Mouse (Mus musculus): ENCODE data around the gene Fut8. TPM values are rescaled to one million over a fixed set of nuclear protein-coding genes. Genes with fewer than 3 reads are reported as not detected.
A peak's percentile ranks its signal among the peaks of the same experiment; 100 is the strongest.

Fut8 gene
- 24.6 and 26.0 TPM in 2 replicates for polyA plus RNA-seq (2016; fragmentation: Nextera tagmentation; extraction: Ambion mirVana)

GRCm38 (mm10) chr12:77237950-77238530 lies at the start of gene Fut8:
TSS of gene Fut8 (plus strand) at chr12:77238125.
- under 1% methylated on average over 46 of the region's 46 CpGs for WGBS
- Histone ChIP-seq H3K36me3 (replicated peaks) (no peaks in the 10 kb centered on the region), H3K4me3 (peak within 1 kb of the TSS; percentile 92), H3K4me1 (peaks cover 14% of the 10 kb centered on the region), H3K27me3 (replicated peaks; ENCODE audit: low read depth, poor library complexity, severe bottlenecking) (0 out of 2 replicates have a peak, but pooled peaks cover 4% of the 10 kb centered on the region), H3K9me3 (no peaks in the 10 kb centered on the region), H3K27ac (replicated peaks) (peak within 1 kb of the TSS; percentile 97)
- peak; percentile 93 for DNase-seq (ENCODE audit: low spot score)

GRCm38 (mm10) chr12:77189161-77189560 lies 48.8 kb upstream of the Fut8 start:
- H3K4me3 ChIP-seq: no peak overlapping the region
- no peak overlapping the region for H3K27ac ChIP-seq (replicated peaks)
- WGBS: 53% methylated on average over 4 of the region's 4 CpGs
- peaks cover 14% of the 10 kb centered on the region for H3K4me1 ChIP-seq
- no peak for DNase-seq (ENCODE audit: low spot score)
- H3K9me3 ChIP-seq: no peaks in the 10 kb centered on the region
- H3K27me3 ChIP-seq (replicated peaks; ENCODE audit: low read depth, poor library complexity, severe bottlenecking): no peaks in the 10 kb centered on the region
- no peaks in the 10 kb centered on the region for H3K36me3 ChIP-seq (replicated peaks)

- no peak for DNase-seq (ENCODE audit: low spot score)
- H3K4me1 ChIP-seq: peaks cover 14% of the 10 kb centered on the region
- WGBS: 92% methylated on average over 3 of the region's 3 CpGs
- H3K36me3 ChIP-seq (replicated peaks): no peaks in the 10 kb centered on the region
- no peaks in the 10 kb centered on the region for H3K9me3 ChIP-seq
- no peak overlapping the region for H3K4me3 ChIP-seq
- no peak overlapping the region for H3K27ac ChIP-seq (replicated peaks)
- H3K27me3 ChIP-seq (replicated peaks; ENCODE audit: low read depth, poor library complexity, severe bottlenecking): no peaks in the 10 kb centered on the region
These were observed 47.9 kb upstream of the Fut8 start for GRCm38 (mm10) chr12:77189933-77190446.

- Histone ChIP-seq H3K27me3 (replicated peaks; ENCODE audit: low read depth, poor library complexity, severe bottlenecking) (no peaks in the 10 kb centered on the region), H3K4me1 (peaks cover 14% of the 10 kb centered on the region), H3K9me3 (no peaks in the 10 kb centered on the region), H3K4me3 (no peak overlapping the region), H3K36me3 (replicated peaks) (no peaks in the 10 kb centered on the region), H3K27ac (replicated peaks) (no peak overlapping the region)
- DNase-seq (ENCODE audit: low spot score): no peak
- 91% methylated on average over 9 of the region's 9 CpGs for WGBS
These were observed 46.2 kb upstream of the Fut8 start for GRCm38 (mm10) chr12:77191478-77192271.

- WGBS: 91% methylated on average over 3 of the region's 3 CpGs
- Histone ChIP-seq H3K4me3 (no peak overlapping the region), H3K27ac (replicated peaks) (no peak overlapping the region), H3K27me3 (replicated peaks; ENCODE audit: low read depth, poor library complexity, severe bottlenecking) (no peaks in the 10 kb centered on the region), H3K9me3 (no peaks in the 10 kb centered on the region), H3K4me1 (peaks cover 14% of the 10 kb centered on the region), H3K36me3 (replicated peaks) (no peaks in the 10 kb centered on the region)
- DNase-seq (ENCODE audit: low spot score): no peak
These were observed 45.2 kb upstream of the Fut8 start for GRCm38 (mm10) chr12:77192714-77193113.

GRCm38 (mm10) chr12:77193225-77193716 lies 44.7 kb upstream of the Fut8 start:
- H3K27ac ChIP-seq (replicated peaks): no peak overlapping the region
- no peaks in the 10 kb centered on the region for H3K36me3 ChIP-seq (replicated peaks)
- H3K9me3 ChIP-seq: no peaks in the 10 kb centered on the region
- H3K4me1 ChIP-seq: peaks cover 14% of the 10 kb centered on the region
- WGBS: 83% methylated on average over 4 of the region's 4 CpGs
- no peaks in the 10 kb centered on the region for H3K27me3 ChIP-seq (replicated peaks; ENCODE audit: low read depth, poor library complexity, severe bottlenecking)
- no peak for DNase-seq (ENCODE audit: low spot score)
- no peak overlapping the region for H3K4me3 ChIP-seq

GRCm38 (mm10) chr12:77195044-77195443 lies 42.9 kb upstream of the Fut8 start:
- 73% methylated on average over 2 of the region's 2 CpGs for WGBS
- Histone ChIP-seq H3K4me3 (no peak overlapping the region), H3K4me1 (peaks cover 6% of the 10 kb centered on the region; the same call in 1 of the 2 replicates), H3K36me3 (replicated peaks) (no peaks in the 10 kb centered on the region), H3K27ac (replicated peaks) (no peak overlapping the region), H3K9me3 (no peaks in the 10 kb centered on the region), H3K27me3 (replicated peaks; ENCODE audit: low read depth, poor library complexity, severe bottlenecking) (no peaks in the 10 kb centered on the region)
- DNase-seq (ENCODE audit: low spot score): no peak

GRCm38 (mm10) chr12:77196529-77197095 lies 41.3 kb upstream of the Fut8 start:
- Histone ChIP-seq H3K36me3 (replicated peaks) (no peaks in the 10 kb centered on the region), H3K4me1 (0 out of 2 replicates have a peak, but pooled peaks cover 2% of the 10 kb centered on the region), H3K27ac (replicated peaks) (no peak overlapping the region), H3K4me3 (no peak overlapping the region), H3K27me3 (replicated peaks; ENCODE audit: low read depth, poor library complexity, severe bottlenecking) (no peaks in the 10 kb centered on the region), H3K9me3 (no peaks in the 10 kb centered on the region)
- DNase-seq (ENCODE audit: low spot score): no peak
- 98% methylated on average over 2 of the region's 2 CpGs for WGBS

GRCm38 (mm10) chr12:77197121-77197599 lies 40.8 kb upstream of the Fut8 start:
- H3K36me3 ChIP-seq (replicated peaks): no peaks in the 10 kb centered on the region
- no peaks in the 10 kb centered on the region for H3K9me3 ChIP-seq
- H3K4me3 ChIP-seq: no peak overlapping the region
- no peak overlapping the region for H3K27ac ChIP-seq (replicated peaks)
- WGBS: 73% methylated on average over 7 of the region's 7 CpGs
- no peak for DNase-seq (ENCODE audit: low spot score)
- H3K4me1 ChIP-seq: 0 out of 2 replicates have a peak, but pooled peaks cover 2% of the 10 kb centered on the region
- H3K27me3 ChIP-seq (replicated peaks; ENCODE audit: low read depth, poor library complexity, severe bottlenecking): no peaks in the 10 kb centered on the region

- Histone ChIP-seq H3K27me3 (replicated peaks; ENCODE audit: low read depth, poor library complexity, severe bottlenecking) (no peaks in the 10 kb centered on the region), H3K9me3 (no peaks in the 10 kb centered on the region), H3K4me3 (no peak overlapping the region), H3K27ac (replicated peaks) (no peak overlapping the region), H3K4me1 (0 out of 2 replicates have a peak, but pooled peaks cover 2% of the 10 kb centered on the region), H3K36me3 (replicated peaks) (no peaks in the 10 kb centered on the region)
- 92% methylated on average over 4 of the region's 4 CpGs for WGBS
- DNase-seq (ENCODE audit: low spot score): no peak
These were observed 39.7 kb upstream of the Fut8 start for GRCm38 (mm10) chr12:77198253-77198652.

- no peak overlapping the region for H3K4me3 ChIP-seq
- no peaks in the 10 kb centered on the region for H3K9me3 ChIP-seq
- DNase-seq (ENCODE audit: low spot score): no peak
- no peaks in the 10 kb centered on the region for H3K4me1 ChIP-seq
- no peak overlapping the region for H3K27ac ChIP-seq (replicated peaks)
- no peaks in the 10 kb centered on the region for H3K27me3 ChIP-seq (replicated peaks; ENCODE audit: low read depth, poor library complexity, severe bottlenecking)
- 77% methylated on average over 10 of the region's 10 CpGs for WGBS
- H3K36me3 ChIP-seq (replicated peaks): no peaks in the 10 kb centered on the region
These were observed 36.3 kb upstream of the Fut8 start for GRCm38 (mm10) chr12:77201461-77202143.

- no peaks in the 10 kb centered on the region for H3K4me1 ChIP-seq
- no peak overlapping the region for H3K4me3 ChIP-seq
- H3K27me3 ChIP-seq (replicated peaks; ENCODE audit: low read depth, poor library complexity, severe bottlenecking): no peaks in the 10 kb centered on the region
- no peaks in the 10 kb centered on the region for H3K9me3 ChIP-seq
- no peaks in the 10 kb centered on the region for H3K36me3 ChIP-seq (replicated peaks)
- WGBS: 94% methylated on average over 4 of the region's 4 CpGs
- DNase-seq (ENCODE audit: low spot score): no peak
- H3K27ac ChIP-seq (replicated peaks): no peak overlapping the region
These were observed 34.8 kb upstream of the Fut8 start for GRCm38 (mm10) chr12:77203136-77203535.

All from embryonic facial prominence, embryonic 10.5 days (tissue).